Mouse (Mus musculus): Measurements from ENCODE around the gene Setd1b. TPM values are rescaled to one million over a fixed set of nuclear protein-coding genes. Genes with fewer than 3 reads are reported as not detected.

Gene Setd1b
- polyA plus RNA-seq, 1 experiment from 2014 or later: 11.5 TPM

GRCm38 (mm10) chr5:123137044-123137909, 4.7 kb upstream of the Setd1b start:
- Histone ChIP-seq H3K4me3 (peak overlapping the region; percentile 95), H3K4me1 (replicated peaks) (peaks cover 60% of the 10 kb centered on the region), H3K27me3 (no peaks in the 10 kb centered on the region), H3K9ac (peak overlapping the region; percentile 100), H3K36me3 (peaks cover 29% of the 10 kb centered on the region), H3K27ac (replicated peaks) (peak overlapping the region; percentile 100), H3K4me2 (peak overlapping the region; percentile 100), H3K9me3 (no peaks in the 10 kb centered on the region)
- under 1% methylated on average over 20 of the region's 20 CpGs for WGBS
- no peak for ATAC-seq (ENCODE audit: low read depth)

- Histone ChIP-seq H3K27ac (replicated peaks) (peak overlapping the region; percentile 100), H3K4me2 (peak overlapping the region; percentile 100), H3K9me3 (no peaks in the 10 kb centered on the region), H3K27me3 (no peaks in the 10 kb centered on the region), H3K9ac (peak overlapping the region; percentile 100), H3K36me3 (peaks cover 29% of the 10 kb centered on the region), H3K4me1 (replicated peaks) (peaks cover 54% of the 10 kb centered on the region), H3K4me3 (peak overlapping the region; percentile 95)
- ATAC-seq (ENCODE audit: low read depth): no peak
- WGBS: 2% methylated on average over 6 of the region's 6 CpGs
These were observed 4.1 kb upstream of the Setd1b start for GRCm38 (mm10) chr5:123137910-123138229.

- no peaks in the 10 kb centered on the region for H3K27me3 ChIP-seq
- 0% methylated on average over 34 of the region's 40 CpGs for WGBS
- peaks cover 53% of the 10 kb centered on the region for H3K4me1 ChIP-seq (replicated peaks)
- H3K27ac ChIP-seq (replicated peaks): peak overlapping the region; percentile 100
- H3K9ac ChIP-seq: peak overlapping the region; percentile 100
- H3K9me3 ChIP-seq: no peaks in the 10 kb centered on the region
- peak; percentile 4; the same call in 1 of the 2 replicates for ATAC-seq (ENCODE audit: low read depth)
- H3K4me3 ChIP-seq: peak overlapping the region; percentile 95
- H3K36me3 ChIP-seq: peaks cover 29% of the 10 kb centered on the region
- peak overlapping the region; percentile 100 for H3K4me2 ChIP-seq
These were observed 3.6 kb upstream of the Setd1b start for GRCm38 (mm10) chr5:123138230-123138911.

- Histone ChIP-seq H3K4me3 (peak overlapping the region; percentile 95), H3K36me3 (peaks cover 26% of the 10 kb centered on the region), H3K4me2 (peak overlapping the region; percentile 100), H3K4me1 (replicated peaks) (peaks cover 53% of the 10 kb centered on the region), H3K9ac (peak overlapping the region; percentile 100), H3K27me3 (no peaks in the 10 kb centered on the region), H3K9me3 (no peaks in the 10 kb centered on the region), H3K27ac (replicated peaks) (peak overlapping the region; percentile 100)
- WGBS: under 1% methylated on average over 39 of the region's 39 CpGs
- peak; percentile 3; the same call in 1 of the 2 replicates for ATAC-seq (ENCODE audit: low read depth)
These were observed 2.9 kb upstream of the Setd1b start for GRCm38 (mm10) chr5:123138953-123139721.

- H3K9ac ChIP-seq: peak overlapping the region; percentile 100
- no peak for ATAC-seq (ENCODE audit: low read depth)
- peak overlapping the region; percentile 95 for H3K4me3 ChIP-seq
- under 1% methylated on average over 28 of the region's 28 CpGs for WGBS
- no peaks in the 10 kb centered on the region for H3K9me3 ChIP-seq
- H3K4me1 ChIP-seq (replicated peaks): peaks cover 53% of the 10 kb centered on the region
- peak overlapping the region; percentile 100 for H3K4me2 ChIP-seq
- H3K27me3 ChIP-seq: no peaks in the 10 kb centered on the region
- H3K27ac ChIP-seq (replicated peaks): peak overlapping the region; percentile 100
- peaks cover 17% of the 10 kb centered on the region for H3K36me3 ChIP-seq
These were observed 2.0 kb upstream of the Setd1b start for GRCm38 (mm10) chr5:123139722-123140627.

GRCm38 (mm10) chr5:123140694-123141554, 1.1 kb upstream of the Setd1b start:
- WGBS: under 1% methylated on average over 31 of the region's 31 CpGs
- peak; percentile 59 for ATAC-seq (ENCODE audit: low read depth)

GRCm38 (mm10) chr5:123141555-123142160, 335 bp upstream of the Setd1b start:
- peak; percentile 22 for ATAC-seq (ENCODE audit: low read depth)
- under 1% methylated on average over 30 of the region's 38 CpGs for WGBS

More at GRCm38 (mm10) chr5:123140694-123141554, 1.1 kb upstream of the Setd1b start:
- Histone ChIP-seq H3K4me2 (peak overlapping the region; percentile 100), H3K4me1 (replicated peaks) (peaks cover 53% of the 10 kb centered on the region), H3K36me3 (peaks cover 15% of the 10 kb centered on the region), H3K4me3 (peak overlapping the region; percentile 95), H3K27ac (replicated peaks) (peak overlapping the region; percentile 100), H3K27me3 (no peaks in the 10 kb centered on the region), H3K9me3 (no peaks in the 10 kb centered on the region), H3K9ac (peak overlapping the region; percentile 100)

GRCm38 (mm10) chr5:123143251-123143970, 1.4 kb downstream of the Setd1b start:
- ATAC-seq (ENCODE audit: low read depth): no peak
- peak overlapping the region; percentile 100 for H3K4me2 ChIP-seq
- H3K4me1 ChIP-seq (replicated peaks): peaks cover 55% of the 10 kb centered on the region
- H3K27me3 ChIP-seq: no peaks in the 10 kb centered on the region
- H3K27ac ChIP-seq (replicated peaks): peak overlapping the region; percentile 100
- H3K4me3 ChIP-seq: peak overlapping the region; percentile 95
- peak overlapping the region; percentile 100 for H3K9ac ChIP-seq
- no peaks in the 10 kb centered on the region for H3K9me3 ChIP-seq
- H3K36me3 ChIP-seq: peaks cover 30% of the 10 kb centered on the region
- WGBS: 1% methylated on average over 21 of the region's 24 CpGs

More at GRCm38 (mm10) chr5:123141555-123142160, 335 bp upstream of the Setd1b start:
- Histone ChIP-seq H3K4me1 (replicated peaks) (peaks cover 53% of the 10 kb centered on the region), H3K4me2 (peak overlapping the region; percentile 100), H3K27me3 (no peaks in the 10 kb centered on the region), H3K9ac (peak overlapping the region; percentile 100), H3K9me3 (no peaks in the 10 kb centered on the region), H3K27ac (replicated peaks) (peak overlapping the region; percentile 100), H3K4me3 (peak overlapping the region; percentile 95), H3K36me3 (peaks cover 21% of the 10 kb centered on the region)

GRCm38 (mm10) chr5:123143971-123144745, 2.2 kb downstream of the Setd1b start:
- Histone ChIP-seq H3K27me3 (no peaks in the 10 kb centered on the region), H3K36me3 (peaks cover 36% of the 10 kb centered on the region), H3K4me3 (peak overlapping the region; percentile 95), H3K4me2 (peak overlapping the region; percentile 100), H3K9me3 (no peaks in the 10 kb centered on the region), H3K27ac (replicated peaks) (peak overlapping the region; percentile 100), H3K9ac (peak overlapping the region; percentile 100), H3K4me1 (replicated peaks) (peaks cover 62% of the 10 kb centered on the region)
- ATAC-seq (ENCODE audit: low read depth): no peak
- WGBS: 4% methylated on average over 17 of the region's 17 CpGs

All from neural tube, embryonic 13.5 days (tissue).